Mouse (Mus musculus) liver, embryonic 18 days (tissue): Measurements from ENCODE around the gene Cyp2u1. TPM values are rescaled to one million over a fixed set of nuclear protein-coding genes. Genes with fewer than 3 reads are reported as not detected.

ENCODE experiments used
- polyA plus RNA-seq: library from polyadenylated mRNA; depleted of rRNA; stranded (reverse); fragments of >200 nt; gene quantifications from 2 replicates; pipeline ENCODE4 v1.2.3, GENCODE M21; 2012; rRNA removed

The Cyp2u1 gene
- polyA plus RNA-seq = 0.39 and 0.54 TPM in 2 replicates

GRCm38 (mm10) chr3:131302452-131303319 lies at the start of gene Cyp2u1:
TSS of gene Cyp2u1 (minus strand) at chr3:131303227.

DNA sequence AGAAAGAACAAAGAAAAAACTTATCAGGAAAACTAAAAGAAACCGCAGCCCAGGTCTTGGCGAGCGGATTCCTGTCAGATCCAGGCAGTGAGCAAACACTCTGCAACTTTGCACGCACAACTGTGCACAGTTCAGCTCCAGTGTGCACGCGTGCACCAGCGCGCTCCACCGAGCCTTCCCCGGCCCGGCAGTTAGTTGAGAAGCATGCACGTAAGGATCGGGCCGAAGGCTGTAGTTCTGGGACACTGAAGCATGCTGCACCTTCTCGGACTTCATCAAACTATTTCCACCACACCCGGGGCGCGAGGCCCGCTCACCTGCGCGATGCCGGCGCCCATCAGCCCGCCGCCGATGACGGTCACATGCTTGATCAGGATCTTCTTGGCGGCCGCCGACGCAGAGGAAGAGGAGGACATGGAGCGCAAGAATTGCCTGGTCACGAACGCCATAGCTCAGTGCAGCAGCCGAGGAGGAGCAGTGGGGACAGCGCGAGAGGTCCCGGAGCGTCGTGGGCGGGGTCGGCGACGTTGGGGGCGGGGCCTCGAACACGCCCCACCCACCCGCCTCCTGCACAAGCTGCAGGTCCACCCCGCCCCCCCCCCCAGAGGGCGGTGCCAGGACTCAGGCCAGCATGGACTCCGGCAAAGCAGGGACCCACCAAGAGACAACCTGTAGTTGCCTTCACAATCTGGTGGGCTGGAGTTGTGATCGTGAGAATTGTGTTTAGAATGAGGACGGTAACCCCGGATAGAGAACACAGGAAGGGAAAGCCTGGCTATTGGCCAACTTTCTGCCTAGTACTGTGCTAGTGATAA lies 31.3 kb downstream of the Cyp2u1 start, which contains the start of gene Hadh:
Gene Hadh, minus strand, starts transcription at position 543 of the 815 bp plus-strand sequence.

Other genes with a start within 250 kb of the Cyp2u1 start
- gene Lef1, start 192.8 kb downstream of the Cyp2u1 start, polyA plus RNA-seq = 2.1 and 2.2 TPM in 2 replicates
- 198 and 205 TPM in 2 replicates for gene Hadh, start 31.1 kb downstream of the Cyp2u1 start, polyA plus RNA-seq
- 4.4 and 4.6 TPM in 2 replicates for gene Sgms2, start 188.2 kb upstream of the Cyp2u1 start, polyA plus RNA-seq